In genomic region chr8:91406624-91407290, GRCm38 (mm10) we compare ENCODE assay signal across 18 mouse cellular contexts.
DNase-seq lines count a peak whose midpoint lies in the region; ATAC-seq lines count a peak whose summit lies in the region.
"Had no signal": no experiment of that assay in that cellular context is flagged by ENCODE, and none has a peak within 500 bp of the region (broad histone marks: within the 10 kb centered on the region; RNA-seq: fewer than 3 reads in every experiment).

No protein-coding gene starts in this region.

- H3K4me3 ChIP-seq in embryonic facial prominence, embryonic 14.5 days (ENCODE audit: low read depth, low read length), result no peak overlapping the region
- no peak overlapping the region for H3K4me3 ChIP-seq in embryonic facial prominence, embryonic 10.5 days
- no peak overlapping the region for H3K4me3 ChIP-seq in kidney, embryonic 15.5 days (replicated peaks)
- H3K4me3 ChIP-seq: forebrain, embryonic 15.5 days; heart, embryonic 13.5 days; hindbrain, embryonic 15.5 days had no signal

- intact Hi-C loops in left cerebral cortex, postnatal 10 days (cut with DNase I), result no loop called here
- intact Hi-C loops in left cerebral cortex, postnatal 36 days (cut with DNase I), result no loop called here

- no peak overlapping the region for H3K4me2 ChIP-seq in embryonic facial prominence, embryonic 14.5 days (ENCODE audit: low read depth, low read length)
- H3K4me2 ChIP-seq in kidney, embryonic 15.5 days, result no peak overlapping the region
- H3K4me2 ChIP-seq: forebrain, embryonic 15.5 days; heart, embryonic 13.5 days; hindbrain, embryonic 15.5 days had no signal

- no peaks in the 10 kb centered on the region for H3K9me3 ChIP-seq in embryonic facial prominence, embryonic 14.5 days (ENCODE audit: control insufficient read depth, low read length)
- H3K9me3 ChIP-seq in embryonic facial prominence, embryonic 10.5 days, result no peaks in the 10 kb centered on the region
- no peaks in the 10 kb centered on the region for H3K9me3 ChIP-seq in kidney, embryonic 15.5 days (replicated peaks)
- H3K9me3 ChIP-seq: forebrain, embryonic 15.5 days; heart, embryonic 13.5 days; hindbrain, embryonic 15.5 days had no signal

- no peaks in the 10 kb centered on the region; the same call in 1 of the 2 replicates for H3K4me1 ChIP-seq in embryonic facial prominence, embryonic 14.5 days (ENCODE audit: control insufficient read depth, insufficient read depth, low read length)
- no peaks in the 10 kb centered on the region for H3K4me1 ChIP-seq in embryonic facial prominence, embryonic 10.5 days
- H3K4me1 ChIP-seq in kidney, embryonic 15.5 days, result 0 out of 2 replicates have a peak, but pooled peaks cover 6% of the 10 kb centered on the region
- H3K4me1 ChIP-seq: forebrain, embryonic 15.5 days; hindbrain, embryonic 15.5 days had no signal

- DNase-seq in embryonic facial prominence, embryonic 14.5 days (ENCODE audit: low spot score), result peak; percentile 62
- no peak for DNase-seq in embryonic facial prominence, embryonic 10.5 days (ENCODE audit: low spot score)
- peak; percentile 42 for DNase-seq in kidney, adult 9 months
- DNase-seq in 3T3-L1 (ENCODE audit: low read depth, low spot score), result peak; percentile 27
- DNase-seq in NIH3T3 (ENCODE audit: low read depth), result peak; percentile 14
- DNase-seq in left cerebral cortex, postnatal 10 days (ENCODE audit: extremely low spot score in 1 of 2, low spot score in 2 of 2), result no peak
- no peak for DNase-seq in left cerebral cortex, postnatal 36 days (ENCODE audit: low spot score in 2 of 2)
- DNase-seq: adrenal gland, postnatal 14 days; cerebellum, adult 18-20 months; cerebellum, adult 9-11 months; cerebellum, postnatal 36 days; gastrocnemius, postnatal 14 days; heart, postnatal 36 days had no signal

- H3K9ac ChIP-seq in embryonic facial prominence, embryonic 14.5 days (ENCODE audit: low read depth, low read length), result no peak overlapping the region
- H3K9ac ChIP-seq in kidney, embryonic 15.5 days, result no peak overlapping the region
- H3K9ac ChIP-seq: forebrain, embryonic 15.5 days; heart, embryonic 13.5 days; hindbrain, embryonic 15.5 days had no signal

- ATAC-seq in embryonic facial prominence, embryonic 14.5 days (ENCODE audit: low read depth), result no peak
- ATAC-seq in kidney, embryonic 15.5 days (replicated peaks; ENCODE audit: low FRiP score), result no peak
- ATAC-seq: forebrain, embryonic 15.5 days had no signal

- peaks cover 19% of the 10 kb centered on the region; the same call in 1 of the 2 replicates for H3K36me3 ChIP-seq in embryonic facial prominence, embryonic 14.5 days (ENCODE audit: control insufficient read depth, insufficient read depth, low read length)
- H3K36me3 ChIP-seq in embryonic facial prominence, embryonic 10.5 days (replicated peaks), result peaks cover 59% of the 10 kb centered on the region
- H3K36me3 ChIP-seq in kidney, embryonic 15.5 days, result peaks cover 20% of the 10 kb centered on the region
- H3K36me3 ChIP-seq: hindbrain, embryonic 15.5 days had no signal

- H3K27ac ChIP-seq in embryonic facial prominence, embryonic 14.5 days (replicated peaks; ENCODE audit: low read depth, low read length), result no peak overlapping the region
- no peak overlapping the region for H3K27ac ChIP-seq in embryonic facial prominence, embryonic 10.5 days (replicated peaks)
- H3K27ac ChIP-seq in kidney, embryonic 15.5 days, result no peak overlapping the region
- H3K27ac ChIP-seq: forebrain, embryonic 15.5 days; heart, embryonic 13.5 days; hindbrain, embryonic 15.5 days had no signal

- 53% methylated on average over 14 of the region's 14 CpGs for WGBS in embryonic facial prominence, embryonic 14.5 days
- WGBS in embryonic facial prominence, embryonic 10.5 days, result 90% methylated on average over 14 of the region's 14 CpGs
- 79% methylated on average over 14 of the region's 14 CpGs for WGBS in kidney, embryonic 15.5 days

- no peaks in the 10 kb centered on the region for H3K27me3 ChIP-seq in embryonic facial prominence, embryonic 14.5 days (replicated peaks; ENCODE audit: control insufficient read depth, insufficient read depth, low read length)
- no peaks in the 10 kb centered on the region for H3K27me3 ChIP-seq in embryonic facial prominence, embryonic 10.5 days (replicated peaks; ENCODE audit: low read depth, poor library complexity, severe bottlenecking)
- no peaks in the 10 kb centered on the region for H3K27me3 ChIP-seq in kidney, embryonic 15.5 days
- H3K27me3 ChIP-seq: CH12.LX; forebrain, embryonic 15.5 days; heart, embryonic 13.5 days; hindbrain, embryonic 15.5 days had no signal

Comparison
In these comparisons a context has a peak if more than half of its experiments do, and no peak if none do; other contexts are left out.
1. DNase-seq: peak in embryonic facial prominence, embryonic 14.5 days (single experiment), kidney, adult 9 months (single experiment), 3T3-L1 (single experiment) and NIH3T3 (single experiment); none in embryonic facial prominence, embryonic 10.5 days (single experiment), left cerebral cortex, postnatal 10 days (0 of 2) and left cerebral cortex, postnatal 36 days (0 of 2).